Mouse (Mus musculus): ENCODE results near the gene Srpr.

- TF ChIP-seq CTCF (IDR thresholded peaks at IDR 0.05; ENCODE audit: low read depth, low read length) (no peak), POLR2A (IDR thresholded peaks at IDR 0.05; ENCODE audit: extremely low read depth, insufficient read depth, low read length) (no peak)
Observed at GRCm38 (mm10) chr9:35238915-35239571, 39.1 kb downstream of the Srpr start.

All from liver, adult 2 months (tissue).